Mouse (Mus musculus): ENCODE measurements around the gene Slc37a3. TPM values are rescaled to one million over a fixed set of nuclear protein-coding genes. Genes with fewer than 3 reads are reported as not detected.
A peak's percentile ranks its signal among the peaks of the same experiment; 100 is the strongest.
"Not testable (repeated sequence)": the region's sequence is repeated elsewhere in the genome, so short reads cannot be mapped to it uniquely, and the experiment has no call there.

The Slc37a3 gene
- polyA plus RNA-seq, 1 experiment from 2014 or later, result 54.7 TPM

DNA sequence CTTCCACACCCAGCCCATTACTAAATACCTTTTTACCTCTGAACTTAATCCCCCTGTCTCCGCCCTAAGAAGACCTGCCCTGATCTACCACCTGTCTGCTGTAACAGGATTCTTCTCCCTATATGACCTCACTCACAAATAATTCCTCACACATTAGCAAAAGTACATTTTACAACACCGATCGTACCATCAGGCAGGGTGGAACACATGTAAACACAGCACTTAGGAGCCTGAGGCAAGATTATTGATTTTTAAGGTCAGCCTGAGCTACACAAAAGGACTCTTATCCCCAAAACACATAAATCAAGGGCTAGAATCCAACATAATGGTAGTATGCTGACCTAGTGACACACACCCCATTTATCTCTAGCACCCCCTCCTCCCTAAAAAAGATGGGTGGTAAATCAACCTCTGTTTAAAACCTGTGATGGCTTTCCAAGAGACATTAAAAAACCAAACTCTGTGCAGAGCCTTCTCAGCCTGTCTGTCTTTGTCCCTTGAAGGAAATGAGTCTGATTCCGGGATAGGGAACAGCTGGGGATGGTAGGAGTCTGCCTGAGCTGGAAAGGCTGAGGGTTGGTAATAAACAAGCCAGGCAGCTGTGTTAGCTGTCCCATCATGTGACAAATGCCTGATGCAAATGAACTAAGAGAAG is 4.0 kb downstream of the Slc37a3 start:
- no peaks in the 10 kb centered on the region for H3K9me3 ChIP-seq (ENCODE audit: control insufficient read depth, low read depth, low read length)
- peak overlapping the region; percentile 66 for H3K27ac ChIP-seq (ENCODE audit: low read length)
- H3K27me3 ChIP-seq (ENCODE audit: control insufficient read depth, insufficient read depth, low read length), result no peaks in the 10 kb centered on the region
- H3K36me3 ChIP-seq (ENCODE audit: control insufficient read depth, insufficient read depth, low read length), result no peaks in the 10 kb centered on the region
- no peak overlapping the region for H3K4me3 ChIP-seq (ENCODE audit: low read depth, low read length)
- 15% methylated on average over 4 of the region's 4 CpGs for WGBS
- no peak overlapping the region for H3K4me2 ChIP-seq (replicated peaks; ENCODE audit: low read depth, low read length)
- peaks cover 22% of the 10 kb centered on the region for H3K4me1 ChIP-seq (ENCODE audit: control insufficient read depth, insufficient read depth, low read length)
- no peak; the same call in 1 of the 2 replicates for ATAC-seq (ENCODE audit: insufficient number of reproducible peaks, insufficient read depth, low FRiP score, low read depth)
- no peak overlapping the region for H3K9ac ChIP-seq (replicated peaks; ENCODE audit: low read depth, low read length)

DNA sequence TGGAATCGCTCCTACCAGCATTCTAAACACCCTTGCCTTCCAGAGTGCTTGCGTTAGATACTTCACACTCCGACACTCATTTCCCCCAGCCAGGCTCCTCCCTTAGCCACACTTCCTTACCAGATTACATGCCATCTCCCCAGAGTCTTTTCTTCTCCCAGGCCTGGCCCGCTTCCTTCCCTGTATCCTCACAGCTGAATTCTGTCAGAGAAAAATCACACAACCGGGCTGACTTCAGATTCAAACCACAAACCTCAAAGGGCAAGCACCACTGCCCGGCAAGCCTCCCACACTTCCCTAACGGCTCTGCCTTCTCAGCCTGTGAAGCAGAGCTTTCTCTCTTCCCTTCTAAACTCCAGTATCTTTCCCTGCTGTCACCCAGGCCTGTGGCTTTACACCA is 4.7 kb downstream of the Slc37a3 start:
- 19% methylated on average over 7 of the region's 7 CpGs for WGBS
- H3K36me3 ChIP-seq (ENCODE audit: control insufficient read depth, insufficient read depth, low read length), result no peaks in the 10 kb centered on the region
- H3K27me3 ChIP-seq (ENCODE audit: control insufficient read depth, insufficient read depth, low read length), result no peaks in the 10 kb centered on the region
- H3K9me3 ChIP-seq (ENCODE audit: control insufficient read depth, low read depth, low read length), result no peaks in the 10 kb centered on the region
- no peak overlapping the region for H3K4me2 ChIP-seq (replicated peaks; ENCODE audit: low read depth, low read length)
- no peak; the same call in 1 of the 2 replicates for ATAC-seq (ENCODE audit: insufficient number of reproducible peaks, insufficient read depth, low FRiP score, low read depth)
- peak overlapping the region; percentile 66 for H3K27ac ChIP-seq (ENCODE audit: low read length)
- no peak overlapping the region for H3K4me3 ChIP-seq (ENCODE audit: low read depth, low read length)
- H3K9ac ChIP-seq (replicated peaks; ENCODE audit: low read depth, low read length), result no peak overlapping the region
- H3K4me1 ChIP-seq (ENCODE audit: control insufficient read depth, insufficient read depth, low read length), result peaks cover 22% of the 10 kb centered on the region

- Histone ChIP-seq H3K27ac (ENCODE audit: low read length) (no peak overlapping the region), H3K4me2 (replicated peaks; ENCODE audit: low read depth, low read length) (no peak overlapping the region), H3K4me3 (ENCODE audit: low read depth, low read length) (no peak overlapping the region), H3K27me3 (ENCODE audit: control insufficient read depth, insufficient read depth, low read length) (no peaks in the 10 kb centered on the region), H3K36me3 (ENCODE audit: control insufficient read depth, insufficient read depth, low read length) (no peaks in the 10 kb centered on the region), H3K9me3 (ENCODE audit: control insufficient read depth, low read depth, low read length) (no peaks in the 10 kb centered on the region), H3K4me1 (ENCODE audit: control insufficient read depth, insufficient read depth, low read length) (peaks cover 22% of the 10 kb centered on the region), H3K9ac (replicated peaks; ENCODE audit: low read depth, low read length) (no peak overlapping the region)
- no peak for ATAC-seq (ENCODE audit: insufficient number of reproducible peaks, insufficient read depth, low FRiP score, low read depth)
Measured at GRCm38 (mm10) chr6:39372042-39372441, 5.4 kb downstream of the Slc37a3 start.

- Histone ChIP-seq H3K9me3 (ENCODE audit: control insufficient read depth, low read depth, low read length) (no peaks in the 10 kb centered on the region), H3K4me1 (ENCODE audit: control insufficient read depth, insufficient read depth, low read length) (peaks cover 14% of the 10 kb centered on the region), H3K27ac (ENCODE audit: low read length) (no peak overlapping the region), H3K27me3 (ENCODE audit: control insufficient read depth, insufficient read depth, low read length) (no peaks in the 10 kb centered on the region), H3K4me2 (replicated peaks; ENCODE audit: low read depth, low read length) (no peak overlapping the region), H3K4me3 (ENCODE audit: low read depth, low read length) (no peak overlapping the region), H3K36me3 (ENCODE audit: control insufficient read depth, insufficient read depth, low read length) (peaks cover 7% of the 10 kb centered on the region; the same call in 1 of the 2 replicates), H3K9ac (replicated peaks; ENCODE audit: low read depth, low read length) (no peak overlapping the region)
- WGBS, result 81% methylated on average over 3 of the region's 3 CpGs
- ATAC-seq (ENCODE audit: insufficient number of reproducible peaks, insufficient read depth, low FRiP score, low read depth), result no peak
Measured at GRCm38 (mm10) chr6:39369631-39370030, 7.8 kb downstream of the Slc37a3 start.

GRCm38 (mm10) chr6:39362684-39363083 is 14.8 kb downstream of the Slc37a3 start:
- ATAC-seq (ENCODE audit: insufficient number of reproducible peaks, insufficient read depth, low FRiP score, low read depth), result no peak
- Histone ChIP-seq H3K36me3 (ENCODE audit: control insufficient read depth, insufficient read depth, low read length) (peaks cover 16% of the 10 kb centered on the region; the same call in 1 of the 2 replicates), H3K27ac (ENCODE audit: low read length) (no peak overlapping the region), H3K4me2 (replicated peaks; ENCODE audit: low read depth, low read length) (no peak overlapping the region), H3K4me1 (ENCODE audit: control insufficient read depth, insufficient read depth, low read length) (no peaks in the 10 kb centered on the region), H3K27me3 (ENCODE audit: control insufficient read depth, insufficient read depth, low read length) (no peaks in the 10 kb centered on the region), H3K9me3 (ENCODE audit: control insufficient read depth, low read depth, low read length) (no peaks in the 10 kb centered on the region), H3K4me3 (ENCODE audit: low read depth, low read length) (no peak overlapping the region), H3K9ac (replicated peaks; ENCODE audit: low read depth, low read length) (no peak overlapping the region)
- 95% methylated on average over 2 of the region's 2 CpGs for WGBS

- not testable (repeated sequence) for H3K4me2 ChIP-seq (replicated peaks; ENCODE audit: low read depth, low read length); H3K9me3 ChIP-seq (ENCODE audit: control insufficient read depth, low read depth, low read length); H3K27me3 ChIP-seq (ENCODE audit: control insufficient read depth, insufficient read depth, low read length); ATAC-seq (ENCODE audit: insufficient number of reproducible peaks, insufficient read depth, low FRiP score, low read depth); H3K4me1 ChIP-seq (ENCODE audit: control insufficient read depth, insufficient read depth, low read length); H3K9ac ChIP-seq (replicated peaks; ENCODE audit: low read depth, low read length); H3K27ac ChIP-seq (ENCODE audit: low read length); H3K4me3 ChIP-seq (ENCODE audit: low read depth, low read length)
- 96% methylated on average over 9 of the region's 9 CpGs for whole genome bisulfite sequencing
- H3K36me3 ChIP-seq (ENCODE audit: control insufficient read depth, insufficient read depth, low read length), result peaks cover 29% of the 10 kb centered on the region
Measured at GRCm38 (mm10) chr6:39359207-39359606, 18.3 kb downstream of the Slc37a3 start.

- peaks cover 25% of the 10 kb centered on the region for H3K36me3 ChIP-seq (ENCODE audit: control insufficient read depth, insufficient read depth, low read length)
- no peak overlapping the region for H3K4me3 ChIP-seq (ENCODE audit: low read depth, low read length)
- H3K9ac ChIP-seq (replicated peaks; ENCODE audit: low read depth, low read length), result no peak overlapping the region
- ATAC-seq (ENCODE audit: insufficient number of reproducible peaks, insufficient read depth, low FRiP score, low read depth), result no peak
- H3K27ac ChIP-seq (ENCODE audit: low read length), result no peak overlapping the region
- H3K27me3 ChIP-seq (ENCODE audit: control insufficient read depth, insufficient read depth, low read length), result no peaks in the 10 kb centered on the region
- H3K4me2 ChIP-seq (replicated peaks; ENCODE audit: low read depth, low read length), result no peak overlapping the region
- no peaks in the 10 kb centered on the region for H3K4me1 ChIP-seq (ENCODE audit: control insufficient read depth, insufficient read depth, low read length)
- 81% methylated on average over 6 of the region's 6 CpGs for WGBS
- H3K9me3 ChIP-seq (ENCODE audit: control insufficient read depth, low read depth, low read length), result no peaks in the 10 kb centered on the region
Measured at GRCm38 (mm10) chr6:39348946-39349345, 28.5 kb downstream of the Slc37a3 start.

GRCm38 (mm10) chr6:39347880-39348814 is 29.3 kb downstream of the Slc37a3 start:
- H3K27me3 ChIP-seq (ENCODE audit: control insufficient read depth, insufficient read depth, low read length), result no peaks in the 10 kb centered on the region
- H3K9ac ChIP-seq (replicated peaks; ENCODE audit: low read depth, low read length), result no peak overlapping the region
- no peaks in the 10 kb centered on the region for H3K4me1 ChIP-seq (ENCODE audit: control insufficient read depth, insufficient read depth, low read length)
- peaks cover 22% of the 10 kb centered on the region for H3K36me3 ChIP-seq (ENCODE audit: control insufficient read depth, insufficient read depth, low read length)
- no peak for ATAC-seq (ENCODE audit: insufficient number of reproducible peaks, insufficient read depth, low FRiP score, low read depth)
- no peak overlapping the region for H3K4me3 ChIP-seq (ENCODE audit: low read depth, low read length)
- H3K27ac ChIP-seq (ENCODE audit: low read length), result no peak overlapping the region
- no peak overlapping the region for H3K4me2 ChIP-seq (replicated peaks; ENCODE audit: low read depth, low read length)
- 57% methylated on average over 4 of the region's 4 CpGs for WGBS
- no peaks in the 10 kb centered on the region for H3K9me3 ChIP-seq (ENCODE audit: control insufficient read depth, low read depth, low read length)
